ENCODE assay signal across 10 mouse cellular contexts in the genomic region with DNA sequence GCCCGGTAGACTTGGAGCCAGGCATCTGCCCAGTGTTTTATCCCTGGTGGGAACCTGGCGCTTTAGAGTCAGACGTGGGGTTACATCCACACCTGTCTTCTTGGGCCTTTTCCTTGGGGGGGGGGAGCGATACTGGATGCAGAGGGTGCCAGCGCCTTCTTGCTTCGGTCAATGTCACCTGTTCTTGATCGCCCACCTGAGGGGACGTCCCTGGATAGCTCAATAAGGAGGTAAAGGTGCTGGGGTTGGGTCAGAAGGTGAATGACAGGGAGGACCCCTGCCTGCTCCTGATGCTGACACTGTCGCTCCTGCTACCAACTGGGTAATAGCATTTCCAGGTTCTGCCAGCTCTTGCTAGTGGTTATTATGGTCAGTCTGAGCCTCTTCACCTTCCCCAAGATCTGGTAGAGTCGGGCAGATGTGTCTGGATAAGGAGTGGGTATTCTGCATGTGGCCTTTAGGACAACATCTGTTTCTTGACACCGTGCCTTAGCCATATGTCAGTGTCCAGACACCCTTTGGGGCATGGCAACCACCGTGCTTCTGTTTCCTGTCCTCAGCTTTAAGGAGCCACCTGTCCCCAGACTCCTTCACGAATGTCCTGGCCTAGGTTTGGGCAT. TPM values are rescaled to one million over a fixed set of nuclear protein-coding genes. Genes with fewer than 3 reads are reported as not detected.
DNase-seq lines count a peak whose midpoint lies in the region; ATAC-seq and TF ChIP-seq lines count a peak whose summit lies in the region.
"Had no signal": no experiment of that assay in that cellular context is flagged by ENCODE, and none has a peak within 500 bp of the region (broad histone marks: within the 10 kb centered on the region; RNA-seq: fewer than 3 reads in every experiment).

No protein-coding gene starts in this region.

- TF ChIP-seq POLR2A in cortical plate, adult 2 months (IDR thresholded peaks at IDR 0.05; ENCODE audit: extremely low read depth, insufficient read depth, low read length), result no peak

- H3K4me2 ChIP-seq in heart, embryonic 16.5 days (ENCODE audit: low read depth, low read length), result peak overlapping the region; percentile 99
- peak overlapping the region; percentile 91 for H3K4me2 ChIP-seq in hindbrain, embryonic 15.5 days
- peak overlapping the region; percentile 94 for H3K4me2 ChIP-seq in midbrain, postnatal 0 days (ENCODE audit: low read depth, low read length, poor library complexity, severe bottlenecking)

- H3K9me3 ChIP-seq in heart, embryonic 16.5 days (replicated peaks; ENCODE audit: control insufficient read depth, low read length), result no peaks in the 10 kb centered on the region
- no peaks in the 10 kb centered on the region for H3K9me3 ChIP-seq in hindbrain, embryonic 15.5 days
- no peaks in the 10 kb centered on the region for H3K9me3 ChIP-seq in midbrain, postnatal 0 days (ENCODE audit: low read length)

- no peak overlapping the region for H3K27ac ChIP-seq in heart, embryonic 16.5 days (ENCODE audit: low read length)
- no peak overlapping the region for H3K27ac ChIP-seq in cortical plate, adult 2 months (ENCODE audit: insufficient read depth, low read length)
- H3K27ac ChIP-seq in hindbrain, embryonic 15.5 days (replicated peaks), result peak overlapping the region; percentile 78
- peak overlapping the region; percentile 32; the same call in 1 of the 2 replicates for H3K27ac ChIP-seq in midbrain, postnatal 0 days (ENCODE audit: low read depth, low read length)
- H3K27ac ChIP-seq: macrophage had no signal

- ATAC-seq in heart, embryonic 16.5 days (replicated peaks; ENCODE audit: extremely low read depth, insufficient read depth, low FRiP score), result no peak
- ATAC-seq in hindbrain, embryonic 15.5 days (ENCODE audit: low FRiP score, low read depth), result 0 out of 2 replicates have a peak, but pooled peaks have one; percentile 2
- no peak for ATAC-seq in midbrain, postnatal 0 days (ENCODE audit: low FRiP score)
- ATAC-seq in erythroid progenitor cell, adult 5-6 weeks (replicated peaks; ENCODE audit: low FRiP score, poor library complexity, severe bottlenecking), result no peak

- H3K9ac ChIP-seq in heart, embryonic 16.5 days (ENCODE audit: low read length), result peak overlapping the region; percentile 76
- H3K9ac ChIP-seq in hindbrain, embryonic 15.5 days, result peak overlapping the region; percentile 90
- peak overlapping the region; percentile 88 for H3K9ac ChIP-seq in midbrain, postnatal 0 days (replicated peaks; ENCODE audit: low read length, poor library complexity, severe bottlenecking)

- 17% methylated on average over 13 of the region's 13 CpGs for WGBS in heart, embryonic 16.5 days
- WGBS in hindbrain, embryonic 15.5 days, result 17% methylated on average over 13 of the region's 13 CpGs
- WGBS in midbrain, postnatal 0 days, result 16% methylated on average over 13 of the region's 13 CpGs

- peak overlapping the region; percentile 74 for H3K4me3 ChIP-seq in heart, embryonic 16.5 days (ENCODE audit: low read length)
- H3K4me3 ChIP-seq in cortical plate, adult 2 months (ENCODE audit: insufficient read depth, low read length), result peak overlapping the region; percentile 44
- H3K4me3 ChIP-seq in hindbrain, embryonic 15.5 days, result peak overlapping the region; percentile 95
- peak overlapping the region; percentile 67 for H3K4me3 ChIP-seq in midbrain, postnatal 0 days (ENCODE audit: low read depth, low read length)

- peaks cover 6% of the 10 kb centered on the region; the same call in 1 of the 2 replicates for H3K4me1 ChIP-seq in heart, embryonic 16.5 days (ENCODE audit: control insufficient read depth, insufficient read depth, low read length)
- H3K4me1 ChIP-seq in cortical plate, adult 2 months (ENCODE audit: control insufficient read depth, insufficient read depth, low read length), result no peaks in the 10 kb centered on the region
- H3K4me1 ChIP-seq in hindbrain, embryonic 15.5 days (replicated peaks), result peaks cover 48% of the 10 kb centered on the region
- peaks cover 23% of the 10 kb centered on the region for H3K4me1 ChIP-seq in midbrain, postnatal 0 days (ENCODE audit: insufficient read depth, low read length)

- H3K27me3 ChIP-seq in heart, embryonic 16.5 days (ENCODE audit: control insufficient read depth, insufficient read depth, low read length), result peaks cover 62% of the 10 kb centered on the region
- H3K27me3 ChIP-seq in hindbrain, embryonic 15.5 days, result 0 out of 2 replicates have a peak, but pooled peaks cover 4% of the 10 kb centered on the region
- no peaks in the 10 kb centered on the region for H3K27me3 ChIP-seq in midbrain, postnatal 0 days (ENCODE audit: insufficient read depth, low read length)

- intact Hi-C loops in heart, postnatal 25 days (cut with DNase I), result no loop called here

- H3K36me3 ChIP-seq in heart, embryonic 16.5 days (ENCODE audit: control insufficient read depth, insufficient read depth), result no peaks in the 10 kb centered on the region
- H3K36me3 ChIP-seq in hindbrain, embryonic 15.5 days, result no peaks in the 10 kb centered on the region
- no peaks in the 10 kb centered on the region for H3K36me3 ChIP-seq in midbrain, postnatal 0 days (ENCODE audit: insufficient read depth, low read length)

- DNase-seq in heart, postnatal 25 days (ENCODE audit: low spot score), result no peak
- no peak for DNase-seq in midbrain, postnatal 0 days (ENCODE audit: low spot score)
- DNase-seq in urinary bladder, postnatal 14 days (ENCODE audit: low spot score), result no peak
- no peak for DNase-seq in MN1 (ENCODE audit: low spot score)
- DNase-seq: gastrocnemius, postnatal 14 days had no signal

- no peak for TF ChIP-seq CTCF in cortical plate, adult 2 months (IDR thresholded peaks at IDR 0.05; ENCODE audit: extremely low read depth, insufficient read depth, low read length)
- no peak for TF ChIP-seq CTCF in midbrain, postnatal 0 days (IDR thresholded peaks at IDR 0.05)

RNA-seq across cellular contexts. Expression of gene Cacna2d2, which starts 1.4 kb away (rescaled TPM):
- polyA plus RNA-seq in heart, embryonic 16.5 days (2015; fragmentation: Nextera tagmentation; extraction: Ambion mirVana), result 2.2 and 2.6 TPM in 2 replicates
- 10 to 100 TPM; 12.3 to 13.4 TPM for total RNA-seq in heart, postnatal 25 days (2021)
- 29.2 and 32.9 TPM in 2 replicates for polyA plus RNA-seq in cortical plate, adult 2 months (2012; rRNA removed)
- polyA plus RNA-seq in hindbrain, embryonic 15.5 days (2015; fragmentation: Nextera tagmentation; extraction: Ambion mirVana), result 7.7 and 10.7 TPM in 2 replicates
- total RNA-seq in midbrain, postnatal 0 days (2014; rRNA removed), result 138 and 191 TPM in 2 replicates
- 8.4 and 9.0 TPM in 2 replicates for polyA plus RNA-seq in midbrain, postnatal 0 days (2015; fragmentation: Nextera tagmentation; extraction: Ambion mirVana)
- total RNA-seq in erythroid progenitor cell, adult 5-6 weeks (2015; ENCODE audit: low replicate concordance), result not detected in 2 replicates
- not detected in 2 replicates for total RNA-seq in erythroid progenitor cell, adult 5-6 weeks (2017; ENCODE audit: low replicate concordance)
- polyA plus RNA-seq: macrophage had no signal

Comparison
In these comparisons a context has a peak if more than half of its experiments do, and no peak if none do; other contexts are left out.
1. H3K27ac ChIP-seq: peak in hindbrain, embryonic 15.5 days (single experiment) and midbrain, postnatal 0 days (single experiment); none in heart, embryonic 16.5 days (single experiment) and cortical plate, adult 2 months (single experiment).
2. H3K4me3 ChIP-seq: peak in every context shown above with its lines; median percentile 95 in hindbrain, embryonic 15.5 days; 74 in heart, embryonic 16.5 days; 67 in midbrain, postnatal 0 days; 44 in cortical plate, adult 2 months.
3. Peak in every context shown above with its lines, with median percentiles within 50 percentile points of each other: H3K4me2 ChIP-seq and H3K9ac ChIP-seq.